Mouse (Mus musculus): Measurements from ENCODE around the gene Ino80b. TPM values are rescaled to one million over a fixed set of nuclear protein-coding genes. Genes with fewer than 3 reads are reported as not detected.

Ino80b gene
- polyA plus RNA-seq, 1 experiment: 26.4 TPM

DNA sequence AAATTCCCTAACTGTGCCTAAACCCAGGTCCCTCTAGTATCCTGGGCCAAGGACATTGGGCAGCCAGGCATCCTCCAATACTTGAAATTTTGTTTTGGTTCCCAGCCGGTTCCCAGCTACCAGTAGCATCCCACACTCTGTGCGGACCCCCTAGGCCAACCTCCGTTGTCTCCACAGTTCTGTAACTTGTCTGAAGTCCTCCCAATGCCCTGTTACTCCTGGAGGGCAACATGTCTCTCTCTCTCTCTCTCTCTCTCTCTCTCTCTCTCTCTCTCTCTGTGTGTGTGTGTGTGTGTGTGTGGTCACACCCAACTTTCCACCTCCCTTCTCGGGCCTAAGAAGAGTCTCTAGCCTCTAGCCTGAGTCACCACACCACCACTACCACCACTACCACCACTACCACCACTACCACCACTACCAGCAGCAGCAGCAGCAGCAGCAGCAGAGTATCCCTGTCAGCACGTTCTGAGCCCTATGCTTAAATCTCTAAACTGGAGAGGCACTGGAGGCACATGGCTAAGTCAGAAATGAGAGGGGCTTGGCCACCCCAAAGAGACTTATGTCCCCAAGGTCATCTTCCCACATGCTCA lies 11.2 kb upstream of the Ino80b start:
- H3K4me3 ChIP-seq (replicated peaks): peak overlapping the region; percentile 56
- peaks cover 26% of the 10 kb centered on the region for H3K4me1 ChIP-seq (ENCODE audit: control insufficient read depth)
- TF ChIP-seq GATA1 (IDR thresholded peaks at IDR 0.05; ENCODE audit: low read length) (no peak), TAL1 (IDR thresholded peaks at IDR 0.05; ENCODE audit: low read length) (no peak)
- H3K27me3 ChIP-seq (ENCODE audit: control insufficient read depth): peaks cover 75% of the 10 kb centered on the region
- H3K9me3 ChIP-seq (ENCODE audit: control insufficient read depth, low read length): no peaks in the 10 kb centered on the region
- H3K36me3 ChIP-seq (ENCODE audit: control insufficient read depth): no peaks in the 10 kb centered on the region; the same call in 1 of the 2 replicates

- Histone ChIP-seq H3K27me3 (ENCODE audit: control insufficient read depth) (peaks cover 70% of the 10 kb centered on the region), H3K9me3 (ENCODE audit: control insufficient read depth, low read length) (no peaks in the 10 kb centered on the region), H3K36me3 (ENCODE audit: control insufficient read depth) (no peaks in the 10 kb centered on the region; the same call in 1 of the 2 replicates), H3K4me3 (replicated peaks) (peak overlapping the region; percentile 56), H3K4me1 (ENCODE audit: control insufficient read depth) (peaks cover 26% of the 10 kb centered on the region)
- no peak for TF ChIP-seq TAL1 (IDR thresholded peaks at IDR 0.05; ENCODE audit: low read length)
- no peak for TF ChIP-seq GATA1 (IDR thresholded peaks at IDR 0.05; ENCODE audit: low read length)
Observed at GRCm38 (mm10) chr6:83135571-83136161, 10.4 kb upstream of the Ino80b start.

DNA sequence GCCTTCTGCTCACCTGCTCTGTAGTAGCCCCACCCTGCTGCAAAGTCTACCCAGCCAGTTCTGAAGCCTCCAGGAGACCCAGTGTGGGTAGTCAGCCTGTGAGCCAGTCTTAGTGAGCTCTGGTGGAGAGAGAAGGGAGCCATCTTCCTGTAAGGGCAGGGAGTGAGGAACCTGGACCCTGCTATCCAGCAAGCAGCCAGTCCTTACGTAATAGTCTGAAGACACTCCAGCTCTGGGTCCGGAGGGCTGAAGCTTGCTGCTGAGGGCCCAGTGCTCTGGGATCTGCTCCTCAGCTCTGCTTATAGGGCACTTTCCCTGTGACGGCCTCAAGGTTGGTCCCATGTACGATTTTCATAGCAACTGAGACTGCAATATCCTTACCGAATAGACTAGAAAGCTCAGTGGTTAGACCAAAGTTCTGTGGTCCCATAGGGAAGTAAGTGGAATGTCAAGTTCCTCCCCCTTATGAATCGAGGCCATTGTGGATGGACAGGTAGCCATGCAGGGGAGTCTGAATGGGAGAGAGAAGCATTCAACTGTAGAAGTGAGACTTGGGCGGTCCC lies 9.8 kb upstream of the Ino80b start, which contains the start of gene Rtkn:
TSS of gene Rtkn (plus strand) at position 513 of the 563 bp plus-strand sequence.
- TF ChIP-seq GATA1 (IDR thresholded peaks at IDR 0.05; ENCODE audit: low read length) (no peak), TAL1 (IDR thresholded peaks at IDR 0.05; ENCODE audit: low read length) (no peak)
- Histone ChIP-seq H3K36me3 (ENCODE audit: control insufficient read depth) (no peaks in the 10 kb centered on the region; the same call in 1 of the 2 replicates), H3K4me3 (replicated peaks) (peak within 1 kb of the TSS; percentile 56), H3K27me3 (ENCODE audit: control insufficient read depth) (peaks cover 66% of the 10 kb centered on the region), H3K9me3 (ENCODE audit: control insufficient read depth, low read length) (no peaks in the 10 kb centered on the region), H3K4me1 (ENCODE audit: control insufficient read depth) (peaks cover 26% of the 10 kb centered on the region)

DNA sequence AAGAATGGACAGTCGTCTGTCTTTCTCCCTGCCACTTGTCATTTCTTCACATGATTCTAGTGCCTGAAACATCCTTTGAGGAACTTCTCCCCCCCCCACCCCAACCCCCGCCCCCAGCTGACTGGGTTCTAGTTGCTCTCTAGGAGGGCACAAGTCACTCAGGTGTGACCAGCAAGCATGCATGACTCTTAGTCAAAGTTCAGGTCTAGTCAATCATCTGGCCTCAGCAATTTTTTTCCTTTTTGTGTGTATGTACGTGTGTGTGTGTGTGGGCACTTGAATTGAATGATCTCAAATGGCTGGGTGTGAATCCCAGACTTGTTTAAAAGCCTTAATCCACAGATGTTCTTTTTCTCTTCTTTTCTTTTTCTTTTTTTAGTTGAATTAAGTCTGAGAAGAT lies 9.0 kb upstream of the Ino80b start:
- Histone ChIP-seq H3K9me3 (ENCODE audit: control insufficient read depth, low read length) (no peaks in the 10 kb centered on the region), H3K27me3 (ENCODE audit: control insufficient read depth) (peaks cover 58% of the 10 kb centered on the region), H3K36me3 (ENCODE audit: control insufficient read depth) (no peaks in the 10 kb centered on the region), H3K4me3 (replicated peaks) (no peak overlapping the region), H3K4me1 (ENCODE audit: control insufficient read depth) (peaks cover 26% of the 10 kb centered on the region)
- TF ChIP-seq TAL1 (IDR thresholded peaks at IDR 0.05; ENCODE audit: low read length) (no peak), GATA1 (IDR thresholded peaks at IDR 0.05; ENCODE audit: low read length) (no peak)

DNA sequence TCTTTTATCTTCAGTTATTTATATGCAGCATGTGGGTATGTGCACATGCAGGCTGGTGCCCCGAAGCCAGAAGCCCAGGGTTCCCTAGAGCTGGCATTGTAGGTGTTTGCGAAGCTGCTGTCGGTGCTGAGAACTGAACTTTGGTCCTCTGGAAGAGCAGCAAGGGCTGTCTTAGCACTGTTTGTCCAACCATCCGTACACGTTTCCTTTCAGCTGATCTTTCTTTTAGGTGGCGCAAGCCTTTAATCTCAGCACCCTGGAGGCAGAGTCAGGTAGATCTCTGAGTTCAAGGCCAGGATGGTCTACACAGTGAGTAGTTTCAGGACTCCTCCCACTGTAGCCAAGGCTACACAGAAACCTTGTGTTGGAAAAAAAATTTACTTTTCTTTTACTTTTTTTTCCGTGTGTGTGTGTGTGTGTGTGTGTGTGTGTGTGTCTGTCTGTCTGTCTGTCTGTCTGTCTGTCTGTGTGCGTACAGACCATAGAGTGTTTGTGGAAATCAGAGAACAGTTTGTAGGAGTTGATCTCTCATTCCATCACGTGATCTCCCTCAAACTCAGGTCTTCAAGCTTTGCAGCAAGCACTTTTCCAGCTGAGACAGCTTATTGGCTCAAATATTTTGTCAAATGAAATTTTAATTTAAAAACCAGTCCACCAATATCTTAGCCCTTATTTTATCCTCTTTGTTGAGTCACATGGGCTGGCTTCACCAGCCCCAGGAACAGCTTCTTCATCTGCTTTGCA lies 7.1 kb upstream of the Ino80b start:
- peaks cover 18% of the 10 kb centered on the region for H3K4me1 ChIP-seq (ENCODE audit: control insufficient read depth)
- H3K27me3 ChIP-seq (ENCODE audit: control insufficient read depth): peaks cover 43% of the 10 kb centered on the region
- TF ChIP-seq GATA1 (IDR thresholded peaks at IDR 0.05; ENCODE audit: low read length): no peak
- TF ChIP-seq TAL1 (IDR thresholded peaks at IDR 0.05; ENCODE audit: low read length): no peak
- H3K4me3 ChIP-seq (replicated peaks): no peak overlapping the region
- no peaks in the 10 kb centered on the region for H3K36me3 ChIP-seq (ENCODE audit: control insufficient read depth)
- no peaks in the 10 kb centered on the region for H3K9me3 ChIP-seq (ENCODE audit: control insufficient read depth, low read length)

DNA sequence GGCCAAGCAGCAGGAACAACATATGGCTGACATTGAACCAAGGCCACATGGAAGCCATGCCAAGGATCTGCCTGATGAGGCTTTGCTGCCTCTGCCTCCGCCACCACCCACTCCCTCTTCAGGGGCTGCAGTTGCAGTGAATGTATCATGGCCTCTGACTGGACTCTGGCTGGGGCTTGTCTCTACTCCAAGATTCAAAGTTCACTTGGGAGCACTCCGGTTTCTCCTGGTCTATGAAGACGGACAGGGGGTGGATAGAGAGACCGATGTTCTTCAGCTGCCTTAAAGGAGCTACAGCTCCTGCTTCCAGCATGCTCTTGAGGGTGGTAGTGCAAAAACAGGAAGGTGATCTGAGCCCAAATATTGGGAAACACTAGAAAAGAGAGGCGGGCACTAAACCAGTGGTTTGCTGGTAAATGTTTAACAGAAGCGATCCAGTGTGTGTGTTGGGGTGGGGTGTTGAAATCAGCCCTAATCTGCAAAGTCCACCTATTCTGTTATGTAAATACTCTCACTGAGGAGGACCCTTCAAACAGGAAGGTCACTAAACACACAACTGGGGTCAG lies 6.3 kb upstream of the Ino80b start:
- peaks cover 10% of the 10 kb centered on the region for H3K4me1 ChIP-seq (ENCODE audit: control insufficient read depth)
- peaks cover 35% of the 10 kb centered on the region for H3K27me3 ChIP-seq (ENCODE audit: control insufficient read depth)
- no peaks in the 10 kb centered on the region for H3K36me3 ChIP-seq (ENCODE audit: control insufficient read depth)
- H3K9me3 ChIP-seq (ENCODE audit: control insufficient read depth, low read length): no peaks in the 10 kb centered on the region
- no peak for TF ChIP-seq GATA1 (IDR thresholded peaks at IDR 0.05; ENCODE audit: low read length)
- no peak for TF ChIP-seq TAL1 (IDR thresholded peaks at IDR 0.05; ENCODE audit: low read length)
- no peak overlapping the region for H3K4me3 ChIP-seq (replicated peaks)

- H3K9me3 ChIP-seq (ENCODE audit: control insufficient read depth, low read length): no peaks in the 10 kb centered on the region
- no peak for TF ChIP-seq TAL1 (IDR thresholded peaks at IDR 0.05; ENCODE audit: low read length)
- TF ChIP-seq GATA1 (IDR thresholded peaks at IDR 0.05; ENCODE audit: low read length): no peak
- H3K27me3 ChIP-seq (ENCODE audit: control insufficient read depth): peaks cover 5% of the 10 kb centered on the region
- H3K4me3 ChIP-seq (replicated peaks): no peak overlapping the region
- H3K36me3 ChIP-seq (ENCODE audit: control insufficient read depth): peaks cover 15% of the 10 kb centered on the region
- H3K4me1 ChIP-seq (ENCODE audit: control insufficient read depth): peaks cover 33% of the 10 kb centered on the region
Observed at GRCm38 (mm10) chr6:83127419-83127818, 2.2 kb upstream of the Ino80b start.

DNA sequence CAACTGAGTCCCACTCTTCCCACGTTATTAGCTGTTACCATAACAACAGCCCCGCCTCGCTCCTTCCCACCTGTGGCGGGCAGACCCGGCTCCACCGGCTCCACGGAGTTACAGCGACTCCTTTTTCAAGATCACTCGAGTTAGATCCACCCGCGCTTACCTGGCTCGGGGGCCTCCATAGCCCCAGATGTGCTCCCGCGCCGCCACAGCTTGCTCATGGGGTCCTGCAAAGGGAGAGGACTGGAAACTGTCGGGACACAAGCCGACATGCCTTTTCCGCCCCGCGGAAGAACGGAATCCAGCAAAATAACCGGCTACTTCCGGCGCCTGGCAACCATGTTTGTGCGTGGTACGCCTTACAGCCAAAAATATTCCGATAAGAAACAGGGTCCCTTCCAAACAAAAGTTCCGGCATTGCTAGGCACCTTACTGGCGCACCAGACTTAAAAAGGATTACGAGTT lies 349 bp downstream of the Ino80b start:
- Histone ChIP-seq H3K9me3 (ENCODE audit: control insufficient read depth, low read length) (no peaks in the 10 kb centered on the region), H3K4me1 (ENCODE audit: control insufficient read depth) (peaks cover 55% of the 10 kb centered on the region), H3K36me3 (ENCODE audit: control insufficient read depth) (peaks cover 20% of the 10 kb centered on the region), H3K27me3 (ENCODE audit: control insufficient read depth) (no peaks in the 10 kb centered on the region), H3K4me3 (replicated peaks) (peak overlapping the region; percentile 80)
- TF ChIP-seq TAL1 (IDR thresholded peaks at IDR 0.05; ENCODE audit: low read length) (no peak), GATA1 (IDR thresholded peaks at IDR 0.05; ENCODE audit: low read length) (no peak)

Measured in erythroblast, embryonic 14.5 days (primary cell).